Mouse (Mus musculus): ENCODE data around the gene Adam30. TPM values are rescaled to one million over a fixed set of nuclear protein-coding genes. Genes with fewer than 3 reads are reported as not detected.
"Not testable (repeated sequence)": the region's sequence is repeated elsewhere in the genome, so short reads cannot be mapped to it uniquely, and the experiment has no call there.

Gene Adam30
- 0.14 TPM in 1 of 2 replicates, not detected in the other for polyA plus RNA-seq (2014; fragmentation: Nextera tagmentation; extraction: Ambion mirVana)

DNA sequence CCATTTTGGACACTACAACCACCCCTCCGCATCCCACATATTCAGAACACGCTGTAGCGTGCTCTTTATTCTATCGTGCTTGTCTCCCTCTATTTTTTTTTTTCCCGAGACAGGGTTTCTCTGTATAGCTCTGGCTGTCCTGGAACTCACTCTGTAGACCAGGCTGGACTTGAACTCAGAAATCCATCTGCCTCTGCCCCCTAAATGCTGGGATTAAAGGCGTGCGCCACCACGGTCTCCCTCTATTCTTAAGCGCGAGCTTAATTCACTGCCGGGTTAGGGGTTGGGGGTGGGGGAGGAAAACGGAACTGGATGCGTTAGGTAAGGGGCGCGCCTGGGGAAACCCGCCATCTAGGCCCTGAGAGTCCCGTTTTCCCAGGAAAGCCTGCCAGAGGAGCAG is at the start of gene Adam30:
Adam30 (plus strand) TSS at position 301 of the 400 bp plus-strand sequence.
- 84% methylated on average over 17 of the region's 17 CpGs for WGBS
- H3K4me3 ChIP-seq (ENCODE audit: low read depth, low read length): no peak within 1 kb of the TSS

GRCm38 (mm10) chr3:98118252-98118651 is 42.2 kb upstream of the Adam30 start:
- ATAC-seq (ENCODE audit: insufficient number of reproducible peaks, insufficient read depth, low FRiP score, low read depth): no peak
- Histone ChIP-seq H3K9me3 (ENCODE audit: control insufficient read depth, low read depth, low read length) (no peaks in the 10 kb centered on the region), H3K36me3 (ENCODE audit: control insufficient read depth, insufficient read depth, low read length) (peaks cover 73% of the 10 kb centered on the region), H3K27ac (ENCODE audit: low read length) (no peak overlapping the region), H3K4me2 (replicated peaks; ENCODE audit: low read depth, low read length) (no peak overlapping the region), H3K9ac (replicated peaks; ENCODE audit: low read depth, low read length) (no peak overlapping the region), H3K27me3 (ENCODE audit: control insufficient read depth, insufficient read depth, low read length) (no peaks in the 10 kb centered on the region), H3K4me3 (ENCODE audit: low read depth, low read length) (no peak overlapping the region), H3K4me1 (ENCODE audit: control insufficient read depth, insufficient read depth, low read length) (no peaks in the 10 kb centered on the region)
- WGBS: 92% methylated on average over 3 of the region's 3 CpGs

More for the DNA sequence above, at the start of gene Adam30:
- ATAC-seq (ENCODE audit: insufficient number of reproducible peaks, insufficient read depth, low FRiP score, low read depth): no peak
- Histone ChIP-seq H3K4me1 (ENCODE audit: control insufficient read depth, insufficient read depth, low read length) (no peaks in the 10 kb centered on the region), H3K27ac (ENCODE audit: low read length) (no peak within 1 kb of the TSS), H3K27me3 (ENCODE audit: control insufficient read depth, insufficient read depth, low read length) (no peaks in the 10 kb centered on the region), H3K9me3 (ENCODE audit: control insufficient read depth, low read depth, low read length) (no peaks in the 10 kb centered on the region), H3K4me2 (replicated peaks; ENCODE audit: low read depth, low read length) (no peak within 1 kb of the TSS), H3K36me3 (ENCODE audit: control insufficient read depth, insufficient read depth, low read length) (no peaks in the 10 kb centered on the region), H3K9ac (replicated peaks; ENCODE audit: low read depth, low read length) (no peak within 1 kb of the TSS)

- WGBS: 59% methylated on average over 6 of the region's 6 CpGs
- ATAC-seq (ENCODE audit: insufficient number of reproducible peaks, insufficient read depth, low FRiP score, low read depth): peak; percentile 80
- H3K4me1 ChIP-seq (ENCODE audit: control insufficient read depth, insufficient read depth, low read length): no peaks in the 10 kb centered on the region
- no peak overlapping the region for H3K4me2 ChIP-seq (replicated peaks; ENCODE audit: low read depth, low read length)
- H3K27me3 ChIP-seq (ENCODE audit: control insufficient read depth, insufficient read depth, low read length): no peaks in the 10 kb centered on the region
- peaks cover 76% of the 10 kb centered on the region for H3K36me3 ChIP-seq (ENCODE audit: control insufficient read depth, insufficient read depth, low read length)
- H3K9me3 ChIP-seq (ENCODE audit: control insufficient read depth, low read depth, low read length): no peaks in the 10 kb centered on the region
- no peak overlapping the region for H3K9ac ChIP-seq (replicated peaks; ENCODE audit: low read depth, low read length)
- H3K27ac ChIP-seq (ENCODE audit: low read length): peak overlapping the region; percentile 61; the same call in 1 of the 2 replicates
- H3K4me3 ChIP-seq (ENCODE audit: low read depth, low read length): no peak overlapping the region
Measured at GRCm38 (mm10) chr3:98119338-98119737, 41.1 kb upstream of the Adam30 start.

DNA sequence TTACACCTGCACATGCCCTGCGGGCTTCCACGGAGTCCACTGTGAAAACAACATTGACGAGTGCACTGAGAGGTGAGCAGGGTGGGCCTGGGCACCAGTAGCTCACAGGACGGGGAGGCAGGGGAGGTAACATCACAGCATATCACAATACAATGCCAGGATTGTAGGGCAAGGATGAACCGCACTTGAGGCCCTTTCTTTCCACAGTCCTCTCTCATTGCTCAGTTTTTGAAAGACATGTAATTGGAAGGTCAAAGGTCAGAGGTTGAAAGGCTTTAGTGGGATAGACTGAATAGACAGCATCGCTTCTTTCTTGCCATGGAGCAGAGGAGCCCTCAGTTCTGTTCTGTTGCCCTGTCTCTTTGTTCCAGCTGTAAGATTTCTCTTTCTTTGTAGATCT is 39.5 kb upstream of the Adam30 start:
- Histone ChIP-seq H3K27me3 (ENCODE audit: control insufficient read depth, insufficient read depth, low read length) (no peaks in the 10 kb centered on the region), H3K9ac (replicated peaks; ENCODE audit: low read depth, low read length) (no peak overlapping the region), H3K4me1 (ENCODE audit: control insufficient read depth, insufficient read depth, low read length) (no peaks in the 10 kb centered on the region), H3K36me3 (ENCODE audit: control insufficient read depth, insufficient read depth, low read length) (peaks cover 78% of the 10 kb centered on the region), H3K4me2 (replicated peaks; ENCODE audit: low read depth, low read length) (no peak overlapping the region), H3K9me3 (ENCODE audit: control insufficient read depth, low read depth, low read length) (no peaks in the 10 kb centered on the region), H3K4me3 (ENCODE audit: low read depth, low read length) (no peak overlapping the region), H3K27ac (ENCODE audit: low read length) (no peak overlapping the region)
- ATAC-seq (ENCODE audit: insufficient number of reproducible peaks, insufficient read depth, low FRiP score, low read depth): 0 out of 2 replicates have a peak, but pooled peaks have one; percentile 50
- 53% methylated on average over 6 of the region's 6 CpGs for WGBS

DNA sequence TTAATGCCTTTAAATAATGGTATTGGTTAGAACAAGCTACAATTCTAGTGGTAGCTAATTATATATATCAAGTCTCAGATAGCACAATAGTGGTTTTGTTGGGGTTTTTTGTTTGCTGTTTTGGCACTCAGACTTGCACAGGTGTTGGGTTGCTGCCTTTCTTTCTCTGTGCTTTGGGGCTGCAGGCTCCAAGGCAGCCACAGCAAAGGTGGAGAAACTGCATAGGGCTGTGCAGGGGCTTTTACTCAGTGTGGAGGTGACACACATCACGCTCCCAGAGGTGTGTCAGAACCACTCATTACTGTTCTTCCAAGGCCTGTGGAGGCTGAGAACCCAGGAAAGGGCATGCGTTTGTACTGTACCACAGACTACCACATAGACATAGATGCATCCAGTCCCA is 32.7 kb upstream of the Adam30 start:
- H3K27ac ChIP-seq (ENCODE audit: low read length): no peak overlapping the region
- no peaks in the 10 kb centered on the region for H3K27me3 ChIP-seq (ENCODE audit: control insufficient read depth, insufficient read depth, low read length)
- H3K36me3 ChIP-seq (ENCODE audit: control insufficient read depth, insufficient read depth, low read length): peaks cover 76% of the 10 kb centered on the region
- H3K4me3 ChIP-seq (ENCODE audit: low read depth, low read length): no peak overlapping the region
- H3K4me1 ChIP-seq (ENCODE audit: control insufficient read depth, insufficient read depth, low read length): no peaks in the 10 kb centered on the region
- H3K9me3 ChIP-seq (ENCODE audit: control insufficient read depth, low read depth, low read length): no peaks in the 10 kb centered on the region
- H3K4me2 ChIP-seq (replicated peaks; ENCODE audit: low read depth, low read length): no peak overlapping the region
- ATAC-seq (ENCODE audit: insufficient number of reproducible peaks, insufficient read depth, low FRiP score, low read depth): no peak
- WGBS: 98% methylated on average over 2 of the region's 2 CpGs
- H3K9ac ChIP-seq (replicated peaks; ENCODE audit: low read depth, low read length): no peak overlapping the region

GRCm38 (mm10) chr3:98128716-98129115 is 31.7 kb upstream of the Adam30 start:
- Histone ChIP-seq H3K4me1 (ENCODE audit: control insufficient read depth, insufficient read depth, low read length) (no peaks in the 10 kb centered on the region), H3K9ac (replicated peaks; ENCODE audit: low read depth, low read length) (no peak overlapping the region), H3K27me3 (ENCODE audit: control insufficient read depth, insufficient read depth, low read length) (no peaks in the 10 kb centered on the region), H3K36me3 (ENCODE audit: control insufficient read depth, insufficient read depth, low read length) (peaks cover 74% of the 10 kb centered on the region), H3K9me3 (ENCODE audit: control insufficient read depth, low read depth, low read length) (no peaks in the 10 kb centered on the region), H3K27ac (ENCODE audit: low read length) (no peak overlapping the region), H3K4me3 (ENCODE audit: low read depth, low read length) (no peak overlapping the region), H3K4me2 (replicated peaks; ENCODE audit: low read depth, low read length) (no peak overlapping the region)
- ATAC-seq (ENCODE audit: insufficient number of reproducible peaks, insufficient read depth, low FRiP score, low read depth): no peak; the same call in 1 of the 2 replicates
- 74% methylated on average over 5 of the region's 5 CpGs for WGBS

GRCm38 (mm10) chr3:98132140-98132539 is 28.3 kb upstream of the Adam30 start:
- not testable (repeated sequence) for ATAC-seq (ENCODE audit: insufficient number of reproducible peaks, insufficient read depth, low FRiP score, low read depth); H3K27me3 ChIP-seq (ENCODE audit: control insufficient read depth, insufficient read depth, low read length); H3K4me3 ChIP-seq (ENCODE audit: low read depth, low read length); H3K4me1 ChIP-seq (ENCODE audit: control insufficient read depth, insufficient read depth, low read length); H3K9ac ChIP-seq (replicated peaks; ENCODE audit: low read depth, low read length); H3K4me2 ChIP-seq (replicated peaks; ENCODE audit: low read depth, low read length); H3K27ac ChIP-seq (ENCODE audit: low read length); H3K9me3 ChIP-seq (ENCODE audit: control insufficient read depth, low read depth, low read length)
- peaks cover 75% of the 10 kb centered on the region for H3K36me3 ChIP-seq (ENCODE audit: control insufficient read depth, insufficient read depth, low read length)
- WGBS: 90% methylated on average over 4 of the region's 4 CpGs

DNA sequence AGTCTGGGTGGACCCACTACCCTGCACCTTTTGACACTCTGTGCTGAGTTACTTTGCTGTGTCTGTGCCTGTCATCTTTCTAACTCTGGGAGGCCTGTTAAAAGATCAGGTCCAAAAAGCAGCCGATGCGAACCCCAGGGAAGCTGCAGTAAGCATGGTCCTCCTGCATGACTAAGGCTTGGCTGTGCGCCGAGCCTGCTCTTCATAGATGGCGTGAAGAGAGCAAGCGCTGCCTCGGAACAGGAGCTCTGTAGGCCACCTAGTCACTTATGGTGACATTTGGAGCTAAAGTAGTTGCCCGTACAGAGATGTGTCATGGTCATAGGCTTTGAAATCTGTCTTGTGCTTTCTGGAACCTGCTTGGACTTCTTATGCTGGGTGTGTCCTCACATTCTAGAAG is 27.8 kb upstream of the Adam30 start:
- H3K27ac ChIP-seq (ENCODE audit: low read length): no peak overlapping the region
- no peaks in the 10 kb centered on the region for H3K4me1 ChIP-seq (ENCODE audit: control insufficient read depth, insufficient read depth, low read length)
- no peak overlapping the region for H3K4me3 ChIP-seq (ENCODE audit: low read depth, low read length)
- no peak for ATAC-seq (ENCODE audit: insufficient number of reproducible peaks, insufficient read depth, low FRiP score, low read depth)
- WGBS: 88% methylated on average over 8 of the region's 8 CpGs
- peaks cover 79% of the 10 kb centered on the region for H3K36me3 ChIP-seq (ENCODE audit: control insufficient read depth, insufficient read depth, low read length)
- H3K9ac ChIP-seq (replicated peaks; ENCODE audit: low read depth, low read length): no peak overlapping the region
- no peaks in the 10 kb centered on the region for H3K9me3 ChIP-seq (ENCODE audit: control insufficient read depth, low read depth, low read length)
- H3K27me3 ChIP-seq (ENCODE audit: control insufficient read depth, insufficient read depth, low read length): no peaks in the 10 kb centered on the region
- H3K4me2 ChIP-seq (replicated peaks; ENCODE audit: low read depth, low read length): no peak overlapping the region

GRCm38 (mm10) chr3:98141456-98141855 is 19.0 kb upstream of the Adam30 start:
- H3K4me1 ChIP-seq (ENCODE audit: control insufficient read depth, insufficient read depth, low read length): no peaks in the 10 kb centered on the region
- no peaks in the 10 kb centered on the region for H3K9me3 ChIP-seq (ENCODE audit: control insufficient read depth, low read depth, low read length)
- no peak for ATAC-seq (ENCODE audit: insufficient number of reproducible peaks, insufficient read depth, low FRiP score, low read depth)
- no peak overlapping the region for H3K4me3 ChIP-seq (ENCODE audit: low read depth, low read length)
- no peak overlapping the region for H3K27ac ChIP-seq (ENCODE audit: low read length)
- no peaks in the 10 kb centered on the region for H3K27me3 ChIP-seq (ENCODE audit: control insufficient read depth, insufficient read depth, low read length)
- no peak overlapping the region for H3K9ac ChIP-seq (replicated peaks; ENCODE audit: low read depth, low read length)
- peaks cover 96% of the 10 kb centered on the region for H3K36me3 ChIP-seq (ENCODE audit: control insufficient read depth, insufficient read depth, low read length)
- no peak overlapping the region for H3K4me2 ChIP-seq (replicated peaks; ENCODE audit: low read depth, low read length)
- WGBS: 95% methylated on average over 15 of the region's 15 CpGs
